8 mouse cellular contexts compared by ENCODE assay signal in the genomic region with DNA sequence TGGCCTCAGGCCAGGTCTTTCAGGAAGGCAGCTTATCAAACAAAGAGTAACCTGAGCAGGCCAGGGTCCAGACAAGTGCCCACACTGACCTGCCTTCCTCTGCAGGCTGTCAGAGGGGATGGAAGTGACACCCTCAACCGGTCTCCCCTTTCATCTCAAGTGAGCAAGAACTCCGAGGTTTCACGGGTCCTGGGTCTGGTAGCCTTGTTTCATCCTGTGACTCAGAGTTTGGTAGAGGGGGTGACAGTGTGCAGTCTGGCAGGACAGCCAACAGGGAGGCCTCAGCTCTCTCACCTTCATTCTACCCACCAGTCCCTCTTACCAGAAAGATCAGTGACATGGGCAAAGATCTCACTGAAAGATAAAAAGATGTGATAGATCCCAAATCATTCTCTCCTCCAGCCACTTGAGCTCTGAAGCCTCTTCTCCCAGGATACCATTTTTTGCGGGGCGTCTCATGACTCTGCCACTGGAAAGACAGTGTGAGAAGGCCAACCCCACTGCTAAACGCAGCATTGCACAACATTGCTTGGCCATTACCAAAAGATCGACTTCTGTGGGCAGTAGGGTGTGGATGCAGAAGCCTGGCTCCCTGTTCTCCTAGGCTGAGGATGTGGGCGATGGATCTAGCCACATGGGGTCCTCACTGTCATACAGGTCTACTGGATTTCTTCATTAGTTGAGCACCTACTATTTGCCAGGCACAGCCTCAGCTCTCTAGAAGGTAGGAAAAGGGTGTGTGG. TPM values are rescaled to one million over a fixed set of nuclear protein-coding genes. Genes with fewer than 3 reads are reported as not detected.
DNase-seq lines count a peak whose midpoint lies in the region; ATAC-seq and TF ChIP-seq lines count a peak whose summit lies in the region.

A gene (plus strand): TSS at position 571 of the 743 bp plus-strand sequence.

- peaks cover 13% of the 10 kb centered on the region for H3K79me3 ChIP-seq in C2C12 (ENCODE audit: low read depth)

- no peak for ATAC-seq in heart, embryonic 13.5 days (ENCODE audit: extremely low read depth, insufficient number of reproducible peaks, low FRiP score, low TSS enrichment)
- no peak for ATAC-seq in liver, postnatal 0 days

- no peaks in the 10 kb centered on the region for H3K27me3 ChIP-seq in C2C12 (ENCODE audit: control insufficient read depth, insufficient read depth, insufficient read length)
- no peaks in the 10 kb centered on the region for H3K27me3 ChIP-seq in heart, embryonic 13.5 days (replicated peaks)
- no peaks in the 10 kb centered on the region for H3K27me3 ChIP-seq in liver, postnatal 0 days (ENCODE audit: insufficient read depth, low read length)

- peak within 1 kb of the TSS; percentile 98 for H3K27ac ChIP-seq in heart, embryonic 13.5 days (replicated peaks)
- H3K27ac ChIP-seq in liver, postnatal 0 days (ENCODE audit: low read depth): peak within 1 kb of the TSS; percentile 98

- intact Hi-C loops in left cerebral cortex, postnatal 36 days (cut with DNase I): no loop called here

- no peaks in the 10 kb centered on the region for H3K9me3 ChIP-seq in heart, embryonic 13.5 days
- H3K9me3 ChIP-seq in liver, postnatal 0 days (ENCODE audit: low read length): no peaks in the 10 kb centered on the region

- 49% methylated on average over 8 of the region's 8 CpGs for WGBS in heart, embryonic 13.5 days
- 28% methylated on average over 8 of the region's 8 CpGs for WGBS in liver, postnatal 0 days (ENCODE audit: insufficient replicate concordance)

- H3K79me2 ChIP-seq in C2C12 (ENCODE audit: control insufficient read depth, insufficient read depth): peaks cover 34% of the 10 kb centered on the region

- H3ac ChIP-seq in C2C12 (ENCODE audit: control insufficient read depth, insufficient read length, low read depth): peak within 1 kb of the TSS; percentile 91

- H3K9ac ChIP-seq in heart, embryonic 13.5 days: peak within 1 kb of the TSS; percentile 92
- H3K9ac ChIP-seq in liver, postnatal 0 days (replicated peaks): peak within 1 kb of the TSS; percentile 94

- H3K4me1 ChIP-seq in heart, embryonic 13.5 days: peaks cover 20% of the 10 kb centered on the region
- H3K4me1 ChIP-seq in liver, postnatal 0 days (ENCODE audit: insufficient read depth): peaks cover 41% of the 10 kb centered on the region

- peak within 1 kb of the TSS; percentile 78 for H3K4me3 ChIP-seq in C2C12 (ENCODE audit: insufficient read depth, poor library complexity, severe bottlenecking)
- H3K4me3 ChIP-seq in heart, embryonic 13.5 days: peak within 1 kb of the TSS; percentile 84
- H3K4me3 ChIP-seq in liver, postnatal 0 days (ENCODE audit: low read depth, low read length): peak within 1 kb of the TSS; percentile 86

- no peak for TF ChIP-seq CTCF in C2C12 (IDR thresholded peaks at IDR 0.05; ENCODE audit: control insufficient read depth, insufficient read depth, insufficient read length)
- TF ChIP-seq CTCF in liver, postnatal 0 days (IDR thresholded peaks at IDR 0.05; ENCODE audit: low read depth): no peak

- peak within 1 kb of the TSS; percentile 89 for H3K4me2 ChIP-seq in heart, embryonic 13.5 days
- H3K4me2 ChIP-seq in liver, postnatal 0 days (ENCODE audit: low read depth, low read length): peak within 1 kb of the TSS; percentile 97

- no peaks in the 10 kb centered on the region for H3K36me3 ChIP-seq in C2C12 (ENCODE audit: control insufficient read depth, insufficient read depth)
- no peaks in the 10 kb centered on the region for H3K36me3 ChIP-seq in heart, embryonic 13.5 days
- no peaks in the 10 kb centered on the region for H3K36me3 ChIP-seq in liver, postnatal 0 days (replicated peaks; ENCODE audit: insufficient read depth, low read length)

- TF ChIP-seq EP300 in liver, postnatal 0 days (IDR thresholded peaks at IDR 0.05; ENCODE audit: low read depth): no peak

- peak; percentile 23 for DNase-seq in adrenal gland, adult 2 months
- no peak for DNase-seq in adrenal gland, postnatal 4 days (ENCODE audit: low spot score in 2 of 2)
- DNase-seq in liver, postnatal 0 days: no peak
- no peak for DNase-seq in layer of hippocampus, postnatal 14 days (ENCODE audit: low spot score in 2 of 2)
- no peak for DNase-seq in thymus, postnatal 4 days
- no peak for DNase-seq in left cerebral cortex, postnatal 36 days (ENCODE audit: low spot score in 2 of 2)

TF ChIP-seq in C2C12, 6 proteins besides CTCF, POLR2A, EP300 and RAD21:
- TF ChIP-seq CEBPB (IDR thresholded peaks at IDR 0.05; ENCODE audit: low read depth): peak; percentile 88
- no peak for TF ChIP-seq MYOD1 (IDR thresholded peaks at IDR 0.05; ENCODE audit: control insufficient read depth, insufficient read length, low read depth)

RNA-seq across cellular contexts. Expression of the gene that starts here (rescaled TPM):
- total RNA-seq in adrenal gland, adult 2 months (2021): 1 to 10 TPM; 7.2 to 9.5 TPM
- polyA plus RNA-seq in adrenal gland, adult 2 months (2012; rRNA removed): 3.2 and 3.4 TPM in 2 replicates
- 1 to 10 TPM; 3.2 to 4.6 TPM for total RNA-seq in adrenal gland, postnatal 4 days (2021)
- 24.8 TPM for polyA plus RNA-seq in C2C12 (2012; fragmentation: generic; extraction: Trizol)
- polyA plus RNA-seq in heart, embryonic 13.5 days (2015; fragmentation: Nextera tagmentation; extraction: Ambion mirVana): 1.7 and 2.0 TPM in 2 replicates
- polyA plus RNA-seq in liver, postnatal 0 days (2015; fragmentation: Nextera tagmentation; extraction: Ambion mirVana): 0.94 and 1.1 TPM in 2 replicates
- 1 to 10 TPM; 1.7 to 2.0 TPM for total RNA-seq in layer of hippocampus, postnatal 14 days (2021)
- 1 to 10 TPM; 1.6 to 2.0 TPM for total RNA-seq in left cerebral cortex, postnatal 36 days (2021)
